Mouse (Mus musculus) embryonic facial prominence, embryonic 15.5 days (tissue): ENCODE results near the gene Gabra5. TPM values are rescaled to one million over a fixed set of nuclear protein-coding genes. Genes with fewer than 3 reads are reported as not detected.

ENCODE experiments used
- ATAC-seq: fragments of 200-750 bp; cut with Nextera tagmentation; 2 replicates; pipeline ENCODE4 v1.8.0; 2017; ENCODE audit warnings: low read depth, moderate TSS enrichment; ENCODE audit not compliant: insufficient number of reproducible peaks, low FRiP score, low TSS enrichment
- H3K27ac ChIP-seq: fragments of 300-500 bp; sonication (generic); replicated peaks from 2 replicates; pipeline ENCODE4 v1.5.1; 2015; ENCODE audit warnings: mild to moderate bottlenecking, inconsistent platforms
- H3K27me3 ChIP-seq: fragments of 300-500 bp; sonication (generic); 2 replicates; pipeline ENCODE4 v1.6.1; 2015; ENCODE audit warnings: inconsistent platforms
- H3K36me3 ChIP-seq: fragments of 300-500 bp; sonication (generic); 2 replicates; pipeline ENCODE4 v1.6.1; 2015; ENCODE audit warnings: mild to moderate bottlenecking, inconsistent platforms
- H3K4me1 ChIP-seq: fragments of 300-500 bp; sonication (generic); 2 replicates; pipeline ENCODE4 v1.6.1; 2015; ENCODE audit warnings: inconsistent platforms
- H3K4me2 ChIP-seq: fragments of 300-500 bp; sonication (generic); replicated peaks from 2 replicates; pipeline ENCODE4 v1.6.1; 2015; ENCODE audit warnings: mild to moderate bottlenecking, inconsistent platforms
- H3K4me3 ChIP-seq: fragments of 300-500 bp; sonication (generic); replicated peaks from 2 replicates; pipeline ENCODE4 v1.5.1; 2015; ENCODE audit warnings: mild to moderate bottlenecking, inconsistent platforms
- H3K9ac ChIP-seq: fragments of 300-500 bp; sonication (generic); 2 replicates; pipeline ENCODE4 v1.6.1; 2015; ENCODE audit warnings: inconsistent platforms
- H3K9me3 ChIP-seq: fragments of 300-500 bp; sonication (generic); replicated peaks from 2 replicates; pipeline ENCODE4 v1.6.1; 2016; ENCODE audit warnings: inconsistent platforms
- WGBS: fragments of 180-500 bp; shearing (Covaris S2); methylation state at CpG from one replicate; pipeline ENCODE4 v1.1.7; 2015; 5-methylcytosine and 5-hydroxymethylcytosine counted together
- polyA plus RNA-seq: library from polyadenylated mRNA; unstranded; fragments of >200 nt; fragmentation: Nextera tagmentation; extraction: Ambion mirVana; gene quantifications from 2 replicates; pipeline ENCODE4 v1.2.1, GENCODE M21; 2015

Gabra5 gene
- polyA plus RNA-seq, 1 experiment from 2014 or later: 1.5 TPM

DNA sequence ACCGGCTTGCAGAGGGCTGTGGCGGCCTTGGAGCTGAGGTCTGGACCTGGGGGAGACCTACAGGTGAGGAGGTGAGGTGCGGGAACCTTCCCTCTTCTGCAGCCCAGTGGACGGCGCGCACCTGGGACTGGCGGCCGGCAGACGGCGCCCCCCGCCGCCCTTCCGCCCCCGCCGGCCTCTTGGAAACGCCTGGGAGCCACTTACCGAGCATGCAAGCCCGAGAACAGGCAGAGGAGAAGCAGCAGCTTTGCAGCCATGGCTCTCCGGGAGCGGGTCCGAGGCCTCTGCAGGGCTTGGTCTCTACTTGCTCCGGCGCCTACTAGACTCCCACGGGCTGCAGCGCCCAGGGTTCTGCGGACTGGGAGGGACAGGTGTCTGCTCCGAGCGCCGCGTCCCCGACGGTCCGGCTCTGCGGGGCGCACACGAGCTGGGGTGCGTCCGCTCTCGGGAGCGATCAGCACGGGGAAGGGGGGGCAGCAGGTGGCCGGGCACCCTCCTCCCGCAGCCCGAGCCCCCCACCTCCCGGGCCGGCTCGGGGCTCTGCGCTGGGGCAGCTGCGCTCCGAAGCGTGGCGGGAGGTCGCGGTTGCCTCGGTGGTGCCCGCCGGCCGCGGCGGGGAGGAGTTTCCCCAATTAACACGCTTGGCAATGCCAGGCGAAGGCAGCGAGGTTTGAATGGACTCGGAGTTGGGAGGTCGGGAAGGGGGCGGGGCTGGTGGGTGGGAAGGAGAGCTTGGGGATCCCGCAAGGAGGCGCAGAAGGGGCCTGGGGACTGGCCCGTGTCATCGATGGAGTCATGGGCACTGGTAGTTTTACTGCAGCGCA, 123.1 kb downstream of the Gabra5 start, which contains the start of gene Gabrg3:
Gene Gabrg3 (minus strand): TSS at position 672 of the 824 bp plus-strand sequence.
- ATAC-seq: peak; percentile 54; the same call in 1 of the 2 replicates
- H3K36me3 ChIP-seq: no peaks in the 10 kb centered on the region
- peak within 1 kb of the TSS; percentile 49 for H3K4me3 ChIP-seq
- peaks cover 11% of the 10 kb centered on the region; the same call in 1 of the 2 replicates for H3K4me1 ChIP-seq
- peak within 1 kb of the TSS; percentile 88 for H3K4me2 ChIP-seq
- H3K9ac ChIP-seq: peak within 1 kb of the TSS; percentile 2; the same call in 1 of the 2 replicates
- no peak within 1 kb of the TSS for H3K27ac ChIP-seq
- H3K9me3 ChIP-seq: no peaks in the 10 kb centered on the region
- 2% methylated on average over 70 of the region's 71 CpGs for WGBS
- H3K27me3 ChIP-seq: peaks cover 31% of the 10 kb centered on the region

DNA sequence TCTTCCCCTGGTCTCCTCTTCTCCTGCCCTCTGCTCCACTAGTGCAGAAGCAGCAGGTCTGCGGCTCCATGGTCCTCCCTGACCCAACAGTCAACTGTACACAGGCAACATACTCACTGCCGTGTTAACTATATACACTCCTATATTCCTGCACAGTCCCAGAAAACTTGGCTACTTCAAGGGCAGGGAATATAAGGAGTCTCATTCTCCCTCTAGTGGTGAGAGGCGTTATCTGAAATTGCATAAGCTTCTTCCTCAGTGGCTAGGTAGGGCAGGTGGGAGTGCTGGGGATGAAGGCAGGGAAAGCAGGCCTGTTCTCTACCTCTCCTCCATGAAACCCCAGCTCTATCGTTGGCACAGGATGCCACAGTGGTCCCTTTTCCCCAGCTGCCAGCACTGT, 125.7 kb downstream of the Gabra5 start:
- Histone ChIP-seq H3K27ac (no peak overlapping the region), H3K4me2 (no peak overlapping the region), H3K9ac (no peak overlapping the region), H3K27me3 (peaks cover 29% of the 10 kb centered on the region), H3K36me3 (no peaks in the 10 kb centered on the region), H3K4me3 (no peak overlapping the region), H3K9me3 (no peaks in the 10 kb centered on the region), H3K4me1 (peaks cover 11% of the 10 kb centered on the region; the same call in 1 of the 2 replicates)
- ATAC-seq: 0 out of 2 replicates have a peak, but pooled peaks have one; percentile 39
- 13% methylated on average over 4 of the region's 4 CpGs for WGBS

DNA sequence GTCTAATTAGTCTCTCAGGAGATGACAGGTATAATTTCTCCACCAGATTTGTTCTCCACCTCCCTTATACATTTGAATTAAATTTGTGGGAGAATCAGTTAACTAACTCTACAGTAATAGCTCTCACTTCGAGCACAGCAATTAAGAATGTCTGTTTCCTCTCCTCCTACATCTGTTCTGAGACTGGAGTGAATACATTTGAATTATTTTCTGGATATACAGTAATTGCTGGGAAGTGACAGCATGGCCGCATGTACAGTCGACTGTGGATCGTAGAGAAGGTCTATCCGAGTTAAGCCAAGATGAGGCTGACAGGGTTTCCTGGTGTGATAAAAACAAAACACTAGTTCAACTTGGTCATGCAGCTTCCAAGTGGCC, 143.9 kb downstream of the Gabra5 start:
- H3K27ac ChIP-seq: no peak overlapping the region
- no peak for ATAC-seq
- H3K36me3 ChIP-seq: no peaks in the 10 kb centered on the region
- no peak overlapping the region for H3K9ac ChIP-seq
- no peak overlapping the region for H3K4me3 ChIP-seq
- WGBS: 70% methylated on average over 5 of the region's 5 CpGs
- no peaks in the 10 kb centered on the region for H3K9me3 ChIP-seq
- no peaks in the 10 kb centered on the region for H3K4me1 ChIP-seq
- H3K27me3 ChIP-seq: no peaks in the 10 kb centered on the region
- no peak overlapping the region for H3K4me2 ChIP-seq

DNA sequence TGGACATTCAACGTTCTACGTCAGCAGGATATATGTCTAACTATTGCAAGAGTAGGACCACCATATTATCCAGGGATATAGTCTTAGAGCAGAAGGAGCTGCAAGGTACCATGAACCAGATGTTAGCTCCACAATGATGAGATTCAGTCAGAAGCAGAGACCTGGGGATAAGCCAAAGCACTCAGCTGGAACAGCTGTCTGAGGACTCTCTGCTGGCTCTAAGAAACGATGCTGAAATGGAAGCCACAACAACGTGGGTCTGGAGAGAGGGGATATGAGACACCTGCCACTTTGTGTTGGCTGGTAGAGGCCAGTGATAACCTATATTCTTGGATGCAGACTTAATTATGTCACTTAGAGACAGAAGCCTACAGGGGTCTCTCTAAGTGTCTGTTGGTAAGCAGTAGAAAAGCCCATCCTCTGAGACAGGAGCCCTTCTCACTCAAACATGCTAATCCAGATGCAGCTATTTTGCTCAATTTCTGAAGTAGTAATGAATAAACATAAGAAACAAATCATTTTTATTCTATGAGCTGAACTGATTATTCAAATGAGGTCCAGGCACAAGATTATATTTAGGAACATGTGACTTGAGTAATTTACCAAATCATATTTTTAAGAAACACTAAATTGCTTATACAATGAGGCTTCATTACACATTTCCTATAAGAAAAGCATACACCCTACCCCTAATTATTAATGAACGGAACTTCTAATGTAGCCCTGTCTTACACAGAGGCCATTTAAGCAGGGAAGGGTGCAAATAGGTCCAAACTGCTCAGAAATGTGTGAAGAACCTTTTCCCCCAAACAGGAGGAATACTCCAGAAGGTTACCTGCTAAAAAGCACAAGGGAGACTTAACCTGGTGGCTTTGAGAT, 144.5 kb downstream of the Gabra5 start:
- ATAC-seq: no peak

DNA sequence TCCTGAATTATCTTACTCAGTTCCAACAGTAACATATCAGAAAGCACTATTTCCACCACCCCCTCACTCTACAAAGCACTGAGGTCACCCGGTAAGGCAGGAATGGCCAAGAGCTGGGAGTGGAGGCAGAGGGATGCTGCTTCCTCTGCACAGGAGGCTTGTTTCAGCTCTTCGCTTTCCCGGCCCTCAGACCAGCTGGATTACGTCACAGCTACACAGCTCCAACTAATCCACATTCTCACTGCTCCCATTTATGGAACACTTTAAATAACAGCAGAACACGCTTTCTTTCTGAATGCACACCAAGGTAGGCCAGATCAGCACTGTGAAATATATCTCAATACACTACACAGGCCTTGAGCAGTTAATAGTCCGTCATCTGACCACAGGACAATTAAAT, 146.0 kb downstream of the Gabra5 start:
- no peak overlapping the region for H3K4me3 ChIP-seq
- no peaks in the 10 kb centered on the region for H3K27me3 ChIP-seq
- H3K4me2 ChIP-seq: no peak overlapping the region
- no peak overlapping the region for H3K9ac ChIP-seq
- ATAC-seq: no peak
- no peaks in the 10 kb centered on the region for H3K9me3 ChIP-seq
- WGBS: 75% methylated on average over 6 of the region's 6 CpGs
- no peaks in the 10 kb centered on the region for H3K4me1 ChIP-seq
- H3K27ac ChIP-seq: no peak overlapping the region
- H3K36me3 ChIP-seq: no peaks in the 10 kb centered on the region

More for the DNA sequence above, 144.5 kb downstream of the Gabra5 start:
- no peaks in the 10 kb centered on the region for H3K9me3 ChIP-seq
- H3K4me3 ChIP-seq: no peak overlapping the region
- WGBS: 74% methylated on average over 5 of the region's 5 CpGs
- H3K27ac ChIP-seq: no peak overlapping the region
- no peaks in the 10 kb centered on the region for H3K27me3 ChIP-seq
- no peaks in the 10 kb centered on the region for H3K4me1 ChIP-seq
- no peak overlapping the region for H3K9ac ChIP-seq
- no peak overlapping the region for H3K4me2 ChIP-seq
- H3K36me3 ChIP-seq: no peaks in the 10 kb centered on the region

DNA sequence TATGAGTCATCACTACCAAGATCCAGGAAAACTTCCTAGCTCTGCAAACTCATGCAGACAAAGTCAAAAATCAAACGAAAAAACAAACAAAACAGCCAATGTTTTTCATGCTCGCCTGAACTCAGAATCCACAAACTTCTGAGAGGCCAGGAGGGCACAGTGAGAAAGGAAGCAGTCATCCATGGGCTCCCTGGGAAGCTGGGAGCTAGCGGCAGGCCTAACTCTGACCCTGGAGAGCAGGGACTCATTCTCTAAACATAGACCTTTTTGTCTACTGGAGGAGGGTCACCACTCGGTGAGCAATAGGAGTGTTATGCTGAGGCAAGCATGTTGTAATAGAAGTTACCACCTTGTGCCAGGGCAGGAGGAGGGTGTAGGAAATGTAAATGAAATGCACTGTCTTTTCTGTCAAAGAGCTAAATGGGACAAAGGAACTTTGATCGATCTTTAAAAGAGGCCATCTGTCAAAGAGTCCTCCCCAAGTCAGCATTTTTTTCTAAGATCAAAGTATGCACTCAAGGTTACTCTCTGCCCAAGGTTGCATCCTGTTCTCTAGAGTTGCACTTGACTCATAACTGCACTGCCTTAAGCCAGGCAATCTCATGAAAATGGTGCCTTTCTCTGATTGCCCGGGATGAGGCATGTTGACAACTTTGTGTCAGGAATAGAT, 151.9 kb downstream of the Gabra5 start:
- ATAC-seq: no peak
- H3K4me3 ChIP-seq: no peak overlapping the region
- H3K4me2 ChIP-seq: no peak overlapping the region
- 39% methylated on average over 6 of the region's 6 CpGs for WGBS
- no peaks in the 10 kb centered on the region for H3K36me3 ChIP-seq
- no peak overlapping the region for H3K9ac ChIP-seq
- no peaks in the 10 kb centered on the region for H3K27me3 ChIP-seq
- no peaks in the 10 kb centered on the region for H3K4me1 ChIP-seq
- no peaks in the 10 kb centered on the region for H3K9me3 ChIP-seq
- no peak overlapping the region for H3K27ac ChIP-seq

Other genes with a start within 250 kb of the Gabra5 start
- gene Gabrg3, start 122.9 kb downstream of the Gabra5 start, polyA plus RNA-seq: 0.83 and 1.2 TPM in 2 replicates
- 1.7 and 3.4 TPM in 2 replicates for gene Gabrb3, start 90.4 kb downstream of the Gabra5 start, polyA plus RNA-seq